Mouse (Mus musculus): Measurements from ENCODE around the gene Pmvk.

- TF ChIP-seq POLR2A (IDR thresholded peaks at IDR 0.05; ENCODE audit: extremely low read depth, insufficient read depth, low read length) (no peak), CTCF (IDR thresholded peaks at IDR 0.05; ENCODE audit: extremely low read depth, insufficient read depth, low read length) (no peak)
These were observed 13.9 kb downstream of the Pmvk start for GRCm38 (mm10) chr3:89468268-89468667.
